Mouse (Mus musculus): Measurements from ENCODE around the gene Fosl1.

- TF ChIP-seq MAX (IDR thresholded peaks at IDR 0.05) (no peak), USF1 (IDR thresholded peaks at IDR 0.05; ENCODE audit: low read depth) (no peak), CTCF (IDR thresholded peaks at IDR 0.05; ENCODE audit: control insufficient read depth, insufficient read depth, insufficient read length) (no peak)
These were observed 25.6 kb upstream of the Fosl1 start for GRCm38 (mm10) chr19:5421784-5422183.
